Mouse (Mus musculus): ENCODE results near the gene Rimklb. TPM values are rescaled to one million over a fixed set of nuclear protein-coding genes. Genes with fewer than 3 reads are reported as not detected.
"Not testable (repeated sequence)": the region's sequence is repeated elsewhere in the genome, so short reads cannot be mapped to it uniquely, and the experiment has no call there.

The Rimklb gene
- total RNA-seq (2015): not detected in 2 replicates
- not detected in 2 replicates for total RNA-seq (2017)

DNA sequence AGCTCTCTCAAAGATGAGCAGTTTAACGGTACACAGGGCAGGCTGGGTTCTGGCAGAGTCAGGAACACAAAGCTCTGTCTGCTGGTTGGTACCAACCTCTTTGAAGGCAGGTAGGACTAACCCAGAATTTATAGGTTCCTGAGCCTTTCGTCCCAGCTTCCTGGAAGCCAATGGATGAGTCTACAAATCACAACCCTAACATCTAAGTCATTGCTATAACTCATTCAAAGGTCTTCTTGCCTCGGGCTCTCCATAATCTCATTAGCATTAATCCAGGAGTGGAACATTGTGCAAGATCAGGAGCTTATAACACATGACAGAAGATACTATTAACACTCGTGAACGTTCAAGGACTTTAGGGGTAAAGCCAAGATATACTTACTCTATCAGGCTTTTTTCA lies at the start of gene Rimklb:
TSS of gene Rimklb (minus strand) at position 101 of the 400 bp plus-strand sequence.
- ATAC-seq (ENCODE audit: poor library complexity, severe bottlenecking): no peak

DNA sequence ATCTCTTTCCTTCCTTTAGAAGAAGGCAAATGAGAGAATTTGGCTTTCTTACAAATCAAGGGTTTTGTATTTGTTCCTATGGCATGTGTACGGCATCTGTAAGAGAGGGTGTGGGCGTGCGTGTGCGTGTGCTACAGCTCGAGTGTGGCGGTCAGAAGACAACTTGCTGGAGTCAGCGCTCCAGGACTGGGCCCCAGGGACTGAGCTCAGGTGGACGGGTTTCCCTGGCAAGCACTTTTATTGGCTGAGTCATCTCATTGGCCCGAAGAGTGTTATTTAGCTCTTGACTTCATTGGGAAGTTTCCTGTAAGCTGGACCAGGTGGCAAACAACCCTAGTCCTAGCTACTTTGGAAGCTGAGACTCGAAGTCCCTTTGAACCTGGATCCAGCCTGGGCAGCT lies 47.4 kb upstream of the Rimklb start:
- no peak for ATAC-seq (ENCODE audit: poor library complexity, severe bottlenecking)

GRCm38 (mm10) chr6:122545289-122545882 lies 46.8 kb upstream of the Rimklb start:
- ATAC-seq (ENCODE audit: poor library complexity, severe bottlenecking): peak; percentile 77

DNA sequence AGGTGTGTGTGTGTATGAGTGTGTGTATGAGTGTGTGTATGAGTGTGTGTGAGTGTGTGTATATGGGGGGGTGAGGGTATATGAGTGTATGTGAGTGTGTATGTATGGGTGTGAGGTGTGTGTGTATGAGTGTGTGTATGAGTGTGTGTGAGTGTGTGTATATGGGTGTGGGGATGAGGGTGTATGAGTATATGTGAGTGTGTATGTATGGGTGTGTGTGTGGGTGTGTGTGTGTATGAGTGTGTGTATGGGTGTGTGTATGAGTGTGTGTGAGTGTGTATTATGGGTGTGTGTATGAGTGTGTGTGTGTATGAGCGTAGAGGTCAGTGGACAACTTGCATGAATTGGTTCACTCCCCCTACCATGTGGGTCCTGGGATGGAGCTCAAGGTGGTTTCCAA lies 46.1 kb upstream of the Rimklb start:
- no peak for ATAC-seq (ENCODE audit: poor library complexity, severe bottlenecking)

DNA sequence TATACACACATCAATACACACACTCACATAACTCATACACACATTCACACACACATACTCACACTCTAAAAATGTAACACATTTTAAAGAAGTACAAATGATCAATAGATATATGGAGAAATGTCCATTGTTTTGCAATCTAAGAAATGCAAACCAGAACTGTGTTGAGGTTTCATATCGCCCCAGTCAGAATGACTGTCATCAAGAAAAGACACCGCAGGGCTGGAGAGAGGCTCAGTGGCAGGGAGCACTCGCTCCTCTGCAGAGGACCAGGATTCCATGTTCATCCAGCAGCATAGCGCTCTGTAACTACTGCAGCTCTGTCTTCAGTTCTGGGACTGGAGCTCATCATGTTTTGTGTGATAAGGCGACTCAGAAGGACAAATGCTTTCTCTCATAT lies 45.0 kb upstream of the Rimklb start:
- peak; percentile 60 for ATAC-seq (ENCODE audit: poor library complexity, severe bottlenecking)

DNA sequence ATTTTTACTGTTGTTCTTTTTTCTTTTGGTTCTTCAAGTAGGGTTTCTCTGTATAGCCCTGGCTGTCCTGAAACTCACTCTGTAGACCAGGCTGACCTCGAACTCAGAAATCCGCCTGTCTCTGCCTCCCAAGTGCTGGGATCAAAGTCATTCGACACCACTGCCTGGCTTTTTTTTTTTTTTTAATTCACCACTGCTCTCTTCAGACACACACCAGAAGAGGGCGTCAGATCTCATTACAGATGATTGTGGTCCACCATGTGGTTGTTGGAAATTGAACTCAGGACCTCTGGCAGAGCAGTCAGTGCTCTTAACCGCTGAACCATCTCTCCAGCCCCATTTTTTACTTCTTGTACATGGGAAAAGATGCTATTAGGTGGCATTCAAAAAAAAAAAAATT lies 43.9 kb upstream of the Rimklb start:
- ATAC-seq (ENCODE audit: poor library complexity, severe bottlenecking): not testable (repeated sequence)

- ATAC-seq (ENCODE audit: poor library complexity, severe bottlenecking): no peak
Observed at GRCm38 (mm10) chr6:122539564-122539963, 41.0 kb upstream of the Rimklb start.

DNA sequence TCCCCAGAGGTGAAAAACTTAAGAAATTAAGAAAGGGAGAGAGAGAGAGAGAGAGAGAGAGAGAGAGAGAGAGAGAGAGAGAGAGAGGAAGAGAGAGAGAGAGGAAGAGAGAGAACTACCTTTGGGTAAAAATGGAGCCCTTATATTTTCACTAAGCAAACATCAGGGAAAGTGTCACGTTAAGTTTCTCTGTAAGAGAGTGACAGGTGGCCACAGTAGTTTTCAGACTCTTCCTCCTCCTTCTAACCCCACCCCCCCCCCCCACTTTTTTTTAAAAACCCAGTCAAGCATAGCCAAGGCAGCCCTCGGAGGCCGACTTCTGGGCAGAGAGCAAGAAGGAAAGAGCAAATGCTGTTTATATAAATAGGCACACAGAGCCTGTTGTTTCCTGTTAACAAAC lies 35.5 kb upstream of the Rimklb start:
- ATAC-seq (ENCODE audit: poor library complexity, severe bottlenecking): no peak

DNA sequence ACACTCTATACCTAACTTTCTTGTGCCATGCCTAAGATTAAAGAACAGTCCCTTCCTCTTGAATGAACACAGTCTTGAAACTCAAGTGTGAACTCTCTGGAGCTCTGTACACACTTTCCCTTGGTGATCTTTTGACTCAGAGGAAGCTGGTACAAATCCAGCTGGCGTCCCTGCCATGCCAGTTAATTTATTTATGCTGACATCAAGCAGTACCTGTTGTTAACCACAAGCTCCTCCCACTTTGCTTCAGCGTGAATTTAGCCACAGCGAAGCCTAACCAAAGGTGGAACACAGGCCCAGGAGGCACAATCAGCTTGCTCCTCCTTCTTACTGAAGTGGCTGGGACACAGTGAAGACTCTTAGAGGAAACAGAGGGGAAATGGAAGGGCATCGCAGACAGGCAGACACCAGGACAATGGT lies 34.3 kb upstream of the Rimklb start:
- peak; percentile 43; the same call in 1 of the 2 replicates for ATAC-seq (ENCODE audit: poor library complexity, severe bottlenecking)

GRCm38 (mm10) chr6:122531466-122532174 lies 33.1 kb upstream of the Rimklb start:
- no peak for ATAC-seq (ENCODE audit: poor library complexity, severe bottlenecking)

- ATAC-seq (ENCODE audit: poor library complexity, severe bottlenecking): no peak
Observed at GRCm38 (mm10) chr6:122528136-122528535, 29.6 kb upstream of the Rimklb start.

DNA sequence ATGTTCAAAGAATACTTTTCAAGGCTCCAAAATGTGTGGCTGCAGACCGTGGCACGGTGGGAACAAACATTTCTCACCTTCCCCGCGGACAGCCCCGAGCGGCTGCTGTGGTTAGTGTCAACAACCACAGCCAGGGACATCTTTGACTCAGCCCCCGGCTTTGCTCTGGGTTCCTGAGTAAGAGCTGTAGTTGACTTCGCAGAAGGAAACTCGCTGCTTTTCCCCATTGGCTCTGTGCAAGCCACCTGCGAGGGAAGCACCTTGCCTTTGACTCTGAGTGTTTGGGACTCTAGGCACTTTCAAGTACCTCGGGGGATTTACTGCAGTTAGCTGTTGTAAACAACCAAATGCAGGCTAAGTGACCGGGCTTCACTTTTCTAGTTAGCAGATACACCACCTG lies 29.0 kb upstream of the Rimklb start:
- peak; percentile 43; the same call in 1 of the 2 replicates for ATAC-seq (ENCODE audit: poor library complexity, severe bottlenecking)

GRCm38 (mm10) chr6:122523289-122523688 lies 24.7 kb upstream of the Rimklb start:
- ATAC-seq (ENCODE audit: poor library complexity, severe bottlenecking): no peak

GRCm38 (mm10) chr6:122522595-122522994 lies 24.0 kb upstream of the Rimklb start:
- ATAC-seq (ENCODE audit: poor library complexity, severe bottlenecking): no peak

GRCm38 (mm10) chr6:122519384-122519783 lies 20.8 kb upstream of the Rimklb start:
- ATAC-seq (ENCODE audit: poor library complexity, severe bottlenecking): no peak

- no peak for ATAC-seq (ENCODE audit: poor library complexity, severe bottlenecking)
Observed at GRCm38 (mm10) chr6:122517668-122518067, 19.1 kb upstream of the Rimklb start.

DNA sequence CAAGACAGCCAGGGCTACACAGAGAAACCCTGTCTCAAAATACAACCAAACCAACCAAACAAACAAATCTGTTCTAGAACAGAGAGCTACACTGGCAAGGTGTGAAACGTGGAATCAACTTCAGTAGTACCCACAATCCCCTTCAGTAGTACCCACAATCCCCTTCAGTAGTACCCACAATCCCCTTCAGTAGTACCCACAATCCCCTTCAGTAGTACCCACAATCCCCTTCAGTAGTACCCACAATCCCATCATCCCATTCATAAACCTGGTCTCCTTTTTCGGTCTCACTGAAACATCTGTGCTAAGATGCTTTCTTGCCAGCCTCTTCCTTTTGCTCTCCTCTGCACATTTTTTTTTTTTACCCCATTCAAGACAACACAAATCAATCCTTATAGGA lies 17.2 kb upstream of the Rimklb start:
- not testable (repeated sequence) for ATAC-seq (ENCODE audit: poor library complexity, severe bottlenecking)

DNA sequence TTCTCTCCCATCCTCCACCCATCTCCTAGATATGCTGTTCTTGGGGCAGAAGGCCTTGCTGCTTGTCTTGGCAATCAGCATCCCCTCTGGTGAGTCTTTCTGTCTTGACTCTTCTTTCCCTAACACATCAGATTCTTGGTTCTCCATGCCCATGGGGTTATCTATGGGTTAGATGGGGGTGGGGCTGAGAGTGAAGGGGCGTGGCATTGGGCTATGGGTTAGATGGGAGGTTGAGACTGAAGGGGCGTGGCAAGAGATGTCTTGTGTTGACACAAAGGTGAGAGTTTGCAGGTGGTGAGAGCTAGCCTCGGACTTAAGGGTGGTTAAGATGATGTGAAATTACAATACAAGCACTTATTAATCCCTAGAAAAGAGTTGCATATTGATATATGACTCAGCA lies 15.8 kb upstream of the Rimklb start:
- ATAC-seq (ENCODE audit: poor library complexity, severe bottlenecking): no peak

DNA sequence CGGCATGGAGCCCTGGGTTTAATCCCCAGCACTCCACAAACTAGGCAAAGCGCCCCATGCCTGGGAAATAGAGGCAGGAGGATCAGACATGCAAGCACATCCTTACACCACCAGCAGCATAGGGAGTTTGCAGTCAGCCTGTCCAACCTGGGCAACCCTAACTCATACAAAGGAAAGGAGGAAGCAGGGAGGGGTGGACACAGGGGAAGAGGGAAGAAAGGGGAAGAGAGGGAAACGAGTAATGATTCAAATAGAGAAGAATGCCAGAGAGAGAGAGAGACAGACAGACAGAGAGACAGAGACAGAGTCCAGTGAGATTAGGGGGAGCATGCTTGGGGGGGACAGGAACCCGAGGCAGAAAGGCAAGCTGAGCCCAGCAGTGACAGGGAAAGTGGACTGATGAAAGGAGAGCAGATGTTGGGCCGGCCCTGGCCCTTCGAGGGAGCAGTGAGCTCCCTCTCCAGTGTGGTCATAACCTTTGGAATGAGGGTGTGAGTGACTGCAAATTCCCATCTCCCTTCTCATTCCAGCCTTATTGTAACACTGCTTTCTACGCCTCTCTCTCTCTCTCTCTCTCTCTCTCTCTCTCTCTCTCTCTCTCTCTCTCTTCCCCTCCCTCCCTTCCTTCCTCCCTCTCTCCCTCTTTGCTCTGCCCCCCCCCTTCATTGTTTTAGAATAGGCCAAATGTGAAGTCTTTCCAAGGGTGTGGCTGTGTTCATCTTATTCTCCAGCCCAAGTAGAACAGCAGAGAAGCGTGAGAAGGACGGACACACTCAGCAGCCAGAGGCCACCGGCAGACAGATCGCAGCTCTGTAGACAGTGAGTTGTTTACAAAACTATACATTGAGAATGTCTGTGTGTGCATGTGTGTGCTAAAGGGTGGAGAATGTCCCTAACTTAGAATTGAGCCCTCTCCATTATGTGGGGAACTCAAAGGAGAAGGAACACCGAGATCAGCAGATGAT lies 14.6 kb upstream of the Rimklb start:
- ATAC-seq (ENCODE audit: poor library complexity, severe bottlenecking): peak; percentile 43; the same call in 1 of the 2 replicates

GRCm38 (mm10) chr6:122508494-122508893 lies 9.9 kb upstream of the Rimklb start:
- ATAC-seq (ENCODE audit: poor library complexity, severe bottlenecking): no peak

DNA sequence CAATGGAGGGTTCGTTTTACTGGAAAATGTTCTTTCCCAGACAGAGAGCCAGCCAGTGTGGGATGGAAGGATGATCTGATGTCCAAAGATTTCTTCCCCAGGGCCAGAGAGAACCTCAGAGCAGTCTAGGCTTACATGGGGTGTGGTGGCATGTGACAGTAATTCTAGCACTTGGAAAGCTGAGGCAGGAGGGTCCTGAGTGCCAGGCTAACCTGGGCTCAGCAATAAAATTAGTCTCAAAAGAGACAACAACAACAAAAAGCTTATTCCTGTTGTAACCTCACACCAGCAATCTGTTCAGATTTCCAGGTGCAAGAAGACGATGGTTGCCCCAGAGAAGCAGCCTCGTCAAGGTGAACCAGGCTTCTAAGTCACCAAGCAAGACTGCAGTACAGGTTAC lies 7.0 kb upstream of the Rimklb start, which contains the start of gene Mfap5:
TSS of gene Mfap5 (plus strand) at position 301 of the 400 bp plus-strand sequence.
- no peak for ATAC-seq (ENCODE audit: poor library complexity, severe bottlenecking)
